ENCODE assay signal across 8 mouse cellular contexts in genomic region chr11:79908600-79909483, GRCm38 (mm10). TPM values are rescaled to one million over a fixed set of nuclear protein-coding genes. Genes with fewer than 3 reads are reported as not detected.
DNase-seq lines count a peak whose midpoint lies in the region; ATAC-seq lines count a peak whose summit lies in the region.

No protein-coding gene starts in this region.

- H3K4me1 ChIP-seq in intestine, embryonic 14.5 days (replicated peaks; ENCODE audit: control insufficient read depth, insufficient read depth, low read length) = peaks cover 7% of the 10 kb centered on the region; the same call in 1 of the 2 replicates
- H3K4me1 ChIP-seq in intestine, embryonic 15.5 days (replicated peaks) = 0 out of 2 replicates have a peak, but pooled peaks cover 7% of the 10 kb centered on the region
- 0 out of 2 replicates have a peak, but pooled peaks cover 7% of the 10 kb centered on the region for H3K4me1 ChIP-seq in hindbrain, embryonic 14.5 days (replicated peaks; ENCODE audit: control insufficient read depth, insufficient read depth, low read length)

- ATAC-seq in intestine, embryonic 14.5 days (replicated peaks; ENCODE audit: low FRiP score, low TSS enrichment, low read depth) = peak; percentile 70; the same call in 1 of the 2 replicates
- ATAC-seq in intestine, embryonic 15.5 days = no peak
- ATAC-seq in hindbrain, embryonic 14.5 days (ENCODE audit: low FRiP score) = 0 out of 2 replicates have a peak, but pooled peaks have one; percentile 27
- ATAC-seq in megakaryocyte-erythroid progenitor cell, adult 5-6 weeks (replicated peaks; ENCODE audit: low FRiP score, low TSS enrichment, poor library complexity, severe bottlenecking) = peak; percentile 82

- H3K36me3 ChIP-seq in intestine, embryonic 14.5 days (ENCODE audit: control insufficient read depth, insufficient read depth, low read length) = no peaks in the 10 kb centered on the region
- no peaks in the 10 kb centered on the region for H3K36me3 ChIP-seq in intestine, embryonic 15.5 days
- no peaks in the 10 kb centered on the region for H3K36me3 ChIP-seq in hindbrain, embryonic 14.5 days (replicated peaks; ENCODE audit: control insufficient read depth, insufficient read depth)

- no peak overlapping the region for H3K27ac ChIP-seq in intestine, embryonic 14.5 days (ENCODE audit: low read depth)
- H3K27ac ChIP-seq in intestine, embryonic 15.5 days = no peak overlapping the region
- H3K27ac ChIP-seq in hindbrain, embryonic 14.5 days = peak overlapping the region; percentile 46; the same call in 1 of the 2 replicates

- H3K27me3 ChIP-seq in intestine, embryonic 14.5 days (replicated peaks; ENCODE audit: control insufficient read depth, insufficient read depth, low read length) = no peaks in the 10 kb centered on the region
- H3K27me3 ChIP-seq in intestine, embryonic 15.5 days (replicated peaks) = no peaks in the 10 kb centered on the region
- H3K27me3 ChIP-seq in hindbrain, embryonic 14.5 days (ENCODE audit: control insufficient read depth, insufficient read depth, low read length) = no peaks in the 10 kb centered on the region

- H3K9ac ChIP-seq in intestine, embryonic 14.5 days (ENCODE audit: low read length) = no peak overlapping the region
- no peak overlapping the region for H3K9ac ChIP-seq in intestine, embryonic 15.5 days
- H3K9ac ChIP-seq in hindbrain, embryonic 14.5 days = no peak overlapping the region

- 54% methylated on average over 14 of the region's 14 CpGs for WGBS in intestine, embryonic 14.5 days
- WGBS in intestine, embryonic 15.5 days = 57% methylated on average over 14 of the region's 14 CpGs
- WGBS in hindbrain, embryonic 14.5 days = 57% methylated on average over 14 of the region's 14 CpGs

- H3K9me3 ChIP-seq in intestine, embryonic 14.5 days (ENCODE audit: control insufficient read depth, low read length) = no peaks in the 10 kb centered on the region
- H3K9me3 ChIP-seq in intestine, embryonic 15.5 days = no peaks in the 10 kb centered on the region
- H3K9me3 ChIP-seq in hindbrain, embryonic 14.5 days (ENCODE audit: control insufficient read depth, low read length) = no peaks in the 10 kb centered on the region

- H3K4me3 ChIP-seq in intestine, embryonic 14.5 days (ENCODE audit: low read depth, low read length) = no peak overlapping the region
- no peak overlapping the region for H3K4me3 ChIP-seq in intestine, embryonic 15.5 days (replicated peaks)
- no peak overlapping the region for H3K4me3 ChIP-seq in hindbrain, embryonic 14.5 days (replicated peaks; ENCODE audit: low read length)

- DNase-seq in intestine, embryonic 14.5 days (ENCODE audit: low spot score) = peak; percentile 63
- peak; percentile 52 for DNase-seq in Muller cell, postnatal 12 days (ENCODE audit: inconsistent ontology term)
- DNase-seq in cerebellum, postnatal 36 days = peak; percentile 96 to 97
- peak; percentile 60 for DNase-seq in hindbrain, embryonic 14.5 days (ENCODE audit: low spot score)
- no peak for DNase-seq in thymus, postnatal 14 days
- no peak for DNase-seq in spleen, postnatal 14 days (ENCODE audit: low spot score in 2 of 2)

- H3K4me2 ChIP-seq in intestine, embryonic 14.5 days (ENCODE audit: low read length) = no peak overlapping the region
- H3K4me2 ChIP-seq in intestine, embryonic 15.5 days (replicated peaks) = no peak overlapping the region
- H3K4me2 ChIP-seq in hindbrain, embryonic 14.5 days (replicated peaks) = 0 out of 2 replicates have a peak overlapping the region, but pooled peaks have one; percentile 1

RNA-seq across cellular contexts. Expression of gene Utp6, which starts 53.3 kb away (rescaled TPM):
- 53.5 and 60.3 TPM in 2 replicates for polyA plus RNA-seq in intestine, embryonic 14.5 days (2014; fragmentation: Nextera tagmentation; extraction: Ambion mirVana)
- 47.0 and 50.0 TPM in 2 replicates for polyA plus RNA-seq in intestine, embryonic 15.5 days (2015; fragmentation: Nextera tagmentation; extraction: Ambion mirVana)
- 45.2 and 50.1 TPM in 2 replicates for polyA plus RNA-seq in hindbrain, embryonic 14.5 days (2014; fragmentation: Nextera tagmentation; extraction: Ambion mirVana)
- total RNA-seq in megakaryocyte-erythroid progenitor cell, adult 5-6 weeks (2014; fragmentation: Nextera tagmentation) = 47.1 and 59.6 TPM in 2 replicates
- total RNA-seq in megakaryocyte-erythroid progenitor cell, adult 5-6 weeks (2017) = 129 and 148 TPM in 2 replicates

Comparison
In these comparisons a context has a peak if more than half of its experiments do, and no peak if none do; other contexts are left out.
1. DNase-seq: peak in intestine, embryonic 14.5 days (single experiment), Muller cell, postnatal 12 days (single experiment), cerebellum, postnatal 36 days (2 of 2) and hindbrain, embryonic 14.5 days (single experiment); none in thymus, postnatal 14 days (single experiment) and spleen, postnatal 14 days (0 of 2).